Mouse (Mus musculus): Measurements from ENCODE around the gene Tob1.

The Tob1 gene

DNA sequence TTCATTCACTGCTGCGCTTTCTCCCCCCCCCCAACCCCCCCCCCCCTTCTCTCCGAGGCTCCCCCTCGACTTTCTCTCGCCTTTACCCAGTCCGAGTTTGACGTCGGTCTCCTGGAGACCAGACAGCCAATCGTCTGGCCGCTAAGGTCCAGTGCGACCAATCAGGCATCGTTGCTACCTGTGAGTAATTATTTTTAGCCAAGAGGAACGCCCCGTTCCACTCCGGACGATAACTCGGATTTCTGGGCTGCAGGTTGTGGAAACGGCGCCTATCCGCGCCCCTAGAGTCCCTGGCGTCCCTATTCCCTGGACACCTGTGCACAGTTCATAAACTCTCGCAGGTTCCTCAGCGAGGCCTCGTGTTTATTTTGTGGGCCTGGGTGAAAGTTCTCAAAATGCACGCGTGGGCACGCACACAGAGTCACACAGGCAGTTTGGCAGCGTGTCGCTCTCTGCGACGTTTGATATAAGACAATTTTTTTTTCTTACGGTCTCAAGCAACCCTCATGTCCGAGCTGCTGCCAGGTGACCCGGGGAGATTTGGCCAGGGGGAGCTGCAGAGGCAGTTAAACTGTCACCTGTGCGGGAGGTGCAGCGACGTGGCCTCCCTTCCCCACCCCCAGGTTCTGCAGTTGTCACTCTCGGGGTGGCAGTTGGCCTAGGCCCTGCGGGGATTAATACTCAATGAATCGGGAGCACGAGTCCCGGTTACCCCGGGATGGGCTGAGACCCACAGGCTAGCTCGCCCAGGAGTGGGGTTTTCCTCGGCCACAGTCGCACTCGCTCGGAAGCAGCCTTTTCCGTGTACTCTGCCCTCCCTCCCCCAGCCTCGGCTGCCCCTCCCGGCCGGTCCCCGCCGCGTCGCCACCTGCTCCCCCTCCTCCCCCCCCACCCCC lies 815 bp upstream of the Tob1 start:
- Histone ChIP-seq H3K27me3 (ENCODE audit: control insufficient read depth, insufficient read depth, low read length, poor library complexity, severe bottlenecking) (no peaks in the 10 kb centered on the region), H3K36me3 (ENCODE audit: control insufficient read depth, insufficient read depth, low read length, poor library complexity, severe bottlenecking) (peaks cover 5% of the 10 kb centered on the region; the same call in 1 of the 2 replicates)
- DNase-seq (ENCODE audit: low read depth, low spot score) = peak; percentile 95

DNA sequence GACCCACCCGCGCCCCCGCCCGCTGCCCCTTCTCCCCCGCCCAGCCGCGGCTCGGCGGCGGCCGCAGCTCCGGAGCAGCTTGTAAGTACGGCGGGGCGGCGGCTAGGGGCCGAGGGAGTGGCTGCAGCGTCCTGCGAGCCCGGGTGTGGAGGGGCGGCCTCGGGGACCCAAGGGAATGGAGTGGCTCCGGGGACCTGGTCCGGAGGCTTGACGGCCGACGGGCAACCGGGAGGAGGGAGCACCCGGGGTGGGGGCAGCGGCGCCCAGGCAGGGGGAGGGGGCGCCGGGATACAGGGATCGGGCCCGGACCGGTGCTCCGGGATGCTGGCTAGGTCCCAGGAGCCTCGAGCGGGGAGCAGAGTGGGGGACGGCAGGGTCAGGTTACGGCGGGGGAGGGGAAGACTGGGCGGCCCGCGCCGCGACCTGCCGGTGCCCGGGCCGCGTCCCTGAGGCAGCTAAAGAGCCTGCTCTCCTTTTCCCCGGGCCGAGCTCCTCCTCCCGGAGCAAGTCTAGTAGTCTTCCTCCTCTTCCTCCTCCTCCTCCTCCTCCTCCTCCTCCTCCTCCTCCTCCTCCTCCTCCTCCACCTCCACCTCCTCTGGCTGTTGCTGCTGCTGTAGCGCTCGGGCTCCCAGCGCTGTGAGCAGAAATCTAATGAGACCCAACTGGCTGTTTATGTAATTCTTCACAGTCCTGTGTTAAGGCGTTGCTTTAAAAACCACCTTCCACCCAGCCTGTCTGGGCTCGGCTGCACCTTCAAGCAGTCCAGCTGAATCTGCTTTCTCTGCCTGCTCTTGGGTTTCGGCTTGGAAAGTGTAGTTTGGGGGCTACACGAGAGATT lies 616 bp downstream of the Tob1 start:
- Histone ChIP-seq H3K27me3 (ENCODE audit: control insufficient read depth, insufficient read depth, low read length, poor library complexity, severe bottlenecking) (no peaks in the 10 kb centered on the region), H3K36me3 (ENCODE audit: control insufficient read depth, insufficient read depth, low read length, poor library complexity, severe bottlenecking) (peaks cover 5% of the 10 kb centered on the region; the same call in 1 of the 2 replicates)
- DNase-seq (ENCODE audit: low read depth, low spot score) = peak; percentile 35

DNA sequence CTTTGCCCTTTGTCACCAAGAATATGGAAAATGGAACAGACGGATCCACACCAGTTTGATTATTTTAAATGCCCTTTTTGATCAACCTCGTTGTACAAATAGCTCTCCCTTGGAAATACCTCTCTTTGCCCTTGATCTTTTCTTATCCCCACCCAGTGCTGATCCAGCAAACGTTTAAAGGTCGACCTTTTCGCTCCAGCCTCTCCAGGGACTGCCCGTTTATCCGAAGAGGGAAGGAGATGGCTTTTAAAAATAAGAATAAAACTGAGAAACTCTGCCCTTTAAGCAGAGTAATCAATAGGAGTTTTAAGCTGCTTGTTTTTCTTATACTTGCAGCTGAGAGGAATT lies 1.2 kb downstream of the Tob1 start:
- no peak for DNase-seq (ENCODE audit: low read depth, low spot score)
- Histone ChIP-seq H3K27me3 (ENCODE audit: control insufficient read depth, insufficient read depth, low read length, poor library complexity, severe bottlenecking) (no peaks in the 10 kb centered on the region), H3K36me3 (ENCODE audit: control insufficient read depth, insufficient read depth, low read length, poor library complexity, severe bottlenecking) (peaks cover 5% of the 10 kb centered on the region; the same call in 1 of the 2 replicates)

DNA sequence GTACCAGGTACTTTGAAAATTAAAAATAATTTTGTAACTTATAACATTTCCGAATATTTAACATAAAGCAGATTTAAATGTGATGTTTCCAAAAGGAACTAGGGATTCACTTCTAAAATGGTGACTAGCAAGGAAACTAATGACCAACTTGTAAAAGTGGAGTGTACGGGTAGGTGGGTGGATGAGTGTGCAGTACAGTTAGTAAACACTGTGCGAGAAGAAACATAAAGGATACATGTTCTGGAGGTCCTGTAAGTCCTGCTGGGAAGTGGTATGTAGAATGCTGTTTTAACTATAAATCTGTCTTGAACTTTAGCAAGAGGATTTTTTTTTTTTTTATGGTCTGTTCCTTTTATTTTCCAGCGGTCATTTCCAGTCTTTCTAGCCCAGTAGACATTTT lies 1.7 kb downstream of the Tob1 start:
- Histone ChIP-seq H3K27me3 (ENCODE audit: control insufficient read depth, insufficient read depth, low read length, poor library complexity, severe bottlenecking) (no peaks in the 10 kb centered on the region), H3K36me3 (ENCODE audit: control insufficient read depth, insufficient read depth, low read length, poor library complexity, severe bottlenecking) (peaks cover 5% of the 10 kb centered on the region; the same call in 1 of the 2 replicates)
- no peak for DNase-seq (ENCODE audit: low read depth, low spot score)

DNA sequence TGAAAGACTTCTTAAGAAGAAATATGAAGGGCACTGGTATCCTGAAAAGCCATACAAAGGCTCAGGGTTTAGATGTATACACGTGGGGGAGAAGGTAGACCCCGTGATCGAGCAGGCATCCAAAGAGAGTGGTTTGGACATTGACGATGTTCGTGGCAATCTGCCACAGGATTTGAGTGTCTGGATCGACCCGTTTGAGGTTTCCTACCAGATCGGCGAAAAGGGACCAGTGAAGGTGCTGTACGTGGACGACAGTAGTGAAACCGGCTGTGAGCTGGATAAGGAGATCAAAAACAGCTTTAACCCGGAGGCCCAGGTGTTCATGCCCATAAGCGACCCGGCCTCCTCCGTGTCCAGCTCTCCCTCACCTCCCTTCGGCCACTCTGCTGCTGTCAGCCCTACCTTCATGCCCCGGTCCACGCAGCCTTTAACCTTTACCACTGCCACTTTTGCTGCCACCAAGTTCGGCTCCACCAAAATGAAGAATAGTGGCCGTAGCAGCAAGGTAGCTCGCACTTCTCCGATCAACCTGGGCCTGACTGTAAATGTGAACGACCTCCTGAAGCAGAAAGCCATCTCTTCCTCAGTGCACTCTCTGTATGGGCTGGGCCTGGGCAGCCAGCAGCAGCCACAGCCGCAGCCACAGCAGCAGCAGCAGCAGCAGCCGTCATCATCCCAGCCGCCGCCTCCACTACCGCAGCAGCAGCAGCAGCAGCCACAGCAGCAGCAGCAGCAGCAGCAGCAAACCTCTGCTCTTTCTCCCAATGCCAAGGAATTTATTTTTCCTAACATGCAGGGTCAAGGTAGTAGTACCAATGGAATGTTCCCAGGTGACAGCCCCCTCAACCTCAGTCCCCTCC lies 2.7 kb downstream of the Tob1 start:
- Histone ChIP-seq H3K36me3 (ENCODE audit: control insufficient read depth, insufficient read depth, low read length, poor library complexity, severe bottlenecking) (peaks cover 5% of the 10 kb centered on the region; the same call in 1 of the 2 replicates), H3K27me3 (ENCODE audit: control insufficient read depth, insufficient read depth, low read length, poor library complexity, severe bottlenecking) (no peaks in the 10 kb centered on the region)
- no peak for DNase-seq (ENCODE audit: low read depth, low spot score)

- H3K36me3 ChIP-seq (ENCODE audit: control insufficient read depth, insufficient read depth, low read length, poor library complexity, severe bottlenecking) = peaks cover 5% of the 10 kb centered on the region; the same call in 1 of the 2 replicates
- DNase-seq (ENCODE audit: low read depth, low spot score) = no peak
- H3K27me3 ChIP-seq (ENCODE audit: control insufficient read depth, insufficient read depth, low read length, poor library complexity, severe bottlenecking) = no peaks in the 10 kb centered on the region
Measured at GRCm38 (mm10) chr11:94215581-94215980, 4.3 kb downstream of the Tob1 start.

- no peak for DNase-seq (ENCODE audit: low read depth, low spot score)
- Histone ChIP-seq H3K36me3 (ENCODE audit: control insufficient read depth, insufficient read depth, low read length, poor library complexity, severe bottlenecking) (peaks cover 5% of the 10 kb centered on the region; the same call in 1 of the 2 replicates), H3K27me3 (ENCODE audit: control insufficient read depth, insufficient read depth, low read length, poor library complexity, severe bottlenecking) (no peaks in the 10 kb centered on the region)
Measured at GRCm38 (mm10) chr11:94216247-94216646, 5.0 kb downstream of the Tob1 start.

- Histone ChIP-seq H3K27me3 (ENCODE audit: control insufficient read depth, insufficient read depth, low read length, poor library complexity, severe bottlenecking) (no peaks in the 10 kb centered on the region), H3K36me3 (ENCODE audit: control insufficient read depth, insufficient read depth, low read length, poor library complexity, severe bottlenecking) (no peaks in the 10 kb centered on the region)
- DNase-seq (ENCODE audit: low read depth, low spot score) = no peak
Measured at GRCm38 (mm10) chr11:94221257-94221656, 10.0 kb downstream of the Tob1 start.

- Histone ChIP-seq H3K27me3 (ENCODE audit: control insufficient read depth, insufficient read depth, low read length, poor library complexity, severe bottlenecking) (no peaks in the 10 kb centered on the region), H3K36me3 (ENCODE audit: control insufficient read depth, insufficient read depth, low read length, poor library complexity, severe bottlenecking) (no peaks in the 10 kb centered on the region)
- DNase-seq (ENCODE audit: low read depth, low spot score) = no peak
Measured at GRCm38 (mm10) chr11:94223531-94223930, 12.3 kb downstream of the Tob1 start.

DNA sequence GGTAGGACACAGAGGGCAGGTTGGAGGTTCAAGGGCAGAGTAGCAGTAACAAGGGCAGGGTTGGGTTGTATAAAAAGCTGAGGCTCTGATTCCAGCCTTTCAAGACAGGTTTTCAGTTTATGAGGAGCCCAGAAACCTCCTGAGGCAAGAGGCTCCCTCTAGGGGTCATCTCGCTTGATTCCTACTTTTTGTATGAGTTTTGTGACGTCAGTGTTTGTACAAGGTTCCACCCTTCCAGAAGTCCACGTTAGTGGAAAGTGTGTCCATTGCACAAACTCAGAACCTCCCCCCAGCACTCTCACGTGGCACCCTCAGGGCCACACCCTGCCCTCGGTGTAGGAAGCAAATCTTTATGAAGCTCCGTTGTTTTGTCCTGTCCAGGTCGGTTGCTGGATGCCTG lies 14.7 kb downstream of the Tob1 start:
- no peaks in the 10 kb centered on the region for H3K36me3 ChIP-seq (ENCODE audit: control insufficient read depth, insufficient read depth, low read length, poor library complexity, severe bottlenecking)
- DNase-seq (ENCODE audit: low read depth, low spot score) = peak; percentile 69
- H3K27me3 ChIP-seq (ENCODE audit: control insufficient read depth, insufficient read depth, low read length, poor library complexity, severe bottlenecking) = no peaks in the 10 kb centered on the region

DNA sequence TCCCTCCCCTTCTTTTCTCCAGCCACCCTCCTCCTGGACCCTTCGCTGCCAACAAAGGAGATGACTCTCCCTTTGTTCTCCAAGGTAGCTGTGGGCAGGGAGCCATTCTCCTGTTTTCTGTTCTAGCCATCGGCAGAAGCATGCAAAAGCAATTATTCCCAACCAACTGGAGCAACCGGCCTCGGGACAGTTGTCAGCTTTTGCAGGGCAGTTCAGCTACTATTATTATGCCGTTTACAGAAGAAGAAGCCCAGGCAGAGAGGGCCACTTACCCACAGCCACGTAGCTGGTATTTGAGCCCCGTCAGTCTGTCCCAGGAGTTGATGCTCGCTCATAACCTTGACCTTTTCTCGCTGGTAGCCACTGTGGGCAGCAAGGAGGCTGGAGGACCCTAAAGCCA lies 17.2 kb downstream of the Tob1 start:
- Histone ChIP-seq H3K36me3 (ENCODE audit: control insufficient read depth, insufficient read depth, low read length, poor library complexity, severe bottlenecking) (no peaks in the 10 kb centered on the region), H3K27me3 (ENCODE audit: control insufficient read depth, insufficient read depth, low read length, poor library complexity, severe bottlenecking) (no peaks in the 10 kb centered on the region)
- DNase-seq (ENCODE audit: low read depth, low spot score) = no peak

DNA sequence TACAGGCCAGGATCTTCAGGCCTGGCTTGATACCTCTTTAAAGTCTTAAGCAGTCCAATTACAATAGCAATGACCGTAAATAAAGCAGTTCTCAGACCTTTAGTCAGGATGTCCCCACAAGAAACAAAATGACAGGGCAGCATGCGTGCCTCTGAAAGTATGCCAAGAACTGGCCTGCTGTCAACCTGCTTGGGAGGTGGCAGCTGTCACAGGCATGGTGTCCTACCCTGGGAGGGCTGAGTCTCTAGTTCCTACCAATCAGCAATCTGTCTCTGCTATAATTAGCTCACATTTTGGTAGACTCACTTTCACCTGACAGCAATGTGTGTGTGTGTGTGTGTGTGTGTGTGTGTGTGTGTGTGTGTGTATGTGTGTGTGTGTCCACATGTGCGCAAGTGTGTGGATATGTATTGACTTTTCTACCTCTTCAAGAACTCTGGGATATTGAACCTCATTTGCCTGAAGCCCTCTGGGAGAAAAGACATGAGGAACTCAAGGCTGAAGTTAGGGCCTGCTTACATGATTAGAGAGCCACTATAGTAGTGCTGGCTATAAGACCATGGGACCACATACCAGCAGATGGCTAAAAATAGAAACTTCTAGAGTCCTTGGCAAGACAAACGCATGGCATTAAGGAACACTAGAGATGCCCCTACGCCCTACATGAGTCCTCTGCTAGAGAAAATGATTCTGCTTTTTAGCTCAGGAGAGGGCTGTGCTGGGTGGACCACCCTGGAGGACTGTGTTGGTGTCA lies 18.1 kb downstream of the Tob1 start:
- Histone ChIP-seq H3K27me3 (ENCODE audit: control insufficient read depth, insufficient read depth, low read length, poor library complexity, severe bottlenecking) (no peaks in the 10 kb centered on the region), H3K36me3 (ENCODE audit: control insufficient read depth, insufficient read depth, low read length, poor library complexity, severe bottlenecking) (no peaks in the 10 kb centered on the region)
- no peak for DNase-seq (ENCODE audit: low read depth, low spot score)

DNA sequence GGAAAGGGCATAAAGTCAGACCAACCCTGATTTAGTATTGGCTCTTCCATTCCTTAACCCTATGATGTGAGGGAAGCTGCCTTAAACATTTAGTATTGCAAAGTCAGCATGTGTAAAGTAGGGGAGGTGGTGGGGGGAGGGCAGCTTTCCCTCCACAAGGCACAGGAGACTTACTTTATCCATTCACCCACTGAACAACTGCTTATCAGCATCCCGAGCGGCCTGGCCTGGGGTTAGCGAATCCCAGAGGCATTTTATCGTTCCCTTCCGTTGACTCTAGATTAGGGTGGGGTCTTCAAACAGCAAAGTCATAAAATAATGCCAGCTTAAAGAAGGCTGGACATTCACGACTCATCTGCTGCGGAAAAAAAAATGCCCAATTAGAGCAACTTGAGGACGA lies 19.0 kb downstream of the Tob1 start:
- no peak for DNase-seq (ENCODE audit: low read depth, low spot score)

More for the DNA sequence above, 19.0 kb downstream of the Tob1 start:
- Histone ChIP-seq H3K27me3 (ENCODE audit: control insufficient read depth, insufficient read depth, low read length, poor library complexity, severe bottlenecking) (no peaks in the 10 kb centered on the region), H3K36me3 (ENCODE audit: control insufficient read depth, insufficient read depth, low read length, poor library complexity, severe bottlenecking) (no peaks in the 10 kb centered on the region)

Data from splenic B cell, adult 2 months (primary cell).